Mouse (Mus musculus) cortical plate, adult 2 months (tissue): Measurements from ENCODE around the gene Ngdn.
"Not testable (repeated sequence)": the region's sequence is repeated elsewhere in the genome, so short reads cannot be mapped to it uniquely, and the experiment has no call there.

ENCODE experiments used
- CTCF ChIP-seq: fragments of 200-500 bp; IDR thresholded peaks from 2 replicates; pipeline ENCODE4 v1.5.1; 2011; ENCODE audit warnings: mild to moderate bottlenecking, control low read depth, low read length; ENCODE audit not compliant: insufficient read depth; ENCODE audit errors: extremely low read depth
- POLR2A ChIP-seq: fragments of 200-500 bp; IDR thresholded peaks from 2 replicates; pipeline ENCODE4 v1.6.1; 2011; ENCODE audit warnings: mild to moderate bottlenecking, low read length, control low read depth; ENCODE audit not compliant: insufficient read depth; ENCODE audit errors: extremely low read depth

GRCm38 (mm10) chr14:54988350-54988874 is 26.8 kb upstream of the Ngdn start:
- not testable (repeated sequence) for TF ChIP-seq CTCF, POLR2A
